Mouse (Mus musculus) spleen, adult 18-20 months (tissue): Measurements from ENCODE around the gene Ccdc96.

Source experiments
- DNase-seq, 2 experiments: peaks; one replicate each; pipeline ENCODE4 v3.0.0; 2022; ENCODE audit warnings: mixed read lengths in 2 of 2

Gene Ccdc96

DNA sequence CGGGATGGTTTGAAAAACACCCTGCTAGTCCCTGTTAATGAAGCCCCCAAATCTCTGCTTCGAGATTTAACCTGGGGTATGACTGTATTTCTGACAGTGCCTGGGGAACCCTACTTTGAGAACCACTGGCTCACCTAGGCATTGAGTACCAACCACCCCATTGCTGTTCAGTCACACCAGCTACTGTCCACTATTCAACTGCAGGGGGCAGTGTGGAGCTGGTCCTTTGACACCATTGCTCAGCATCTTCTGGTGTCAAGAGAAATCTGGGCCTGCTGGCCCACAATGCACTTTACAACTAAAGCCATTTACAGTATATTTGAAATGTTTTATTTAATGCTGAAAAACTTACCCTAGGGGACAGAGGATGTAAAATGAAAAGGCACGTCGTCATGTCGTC is 10.1 kb upstream of the Ccdc96 start:
- peak; percentile 52 to 72 for DNase-seq

DNA sequence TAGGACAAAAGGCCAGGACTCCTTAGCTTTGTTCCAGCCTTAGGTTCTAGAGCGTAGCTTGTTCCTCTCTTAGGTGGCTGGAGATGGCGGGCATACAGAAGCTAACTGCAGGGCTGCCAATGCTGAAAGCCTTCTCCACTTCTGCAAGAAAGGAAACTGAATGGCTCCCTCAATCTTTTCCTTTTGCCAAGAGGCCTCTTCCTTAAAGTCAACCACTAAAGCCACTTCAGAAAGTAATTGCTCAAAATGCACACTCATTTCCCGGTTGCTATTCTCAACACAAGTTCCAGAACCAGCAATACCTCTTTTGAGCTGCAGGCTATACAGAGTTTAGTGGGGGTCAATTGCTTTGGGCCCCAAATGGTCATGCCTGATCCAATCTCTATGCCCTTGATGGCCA is 6.9 kb upstream of the Ccdc96 start:
- DNase-seq, result no peak

DNA sequence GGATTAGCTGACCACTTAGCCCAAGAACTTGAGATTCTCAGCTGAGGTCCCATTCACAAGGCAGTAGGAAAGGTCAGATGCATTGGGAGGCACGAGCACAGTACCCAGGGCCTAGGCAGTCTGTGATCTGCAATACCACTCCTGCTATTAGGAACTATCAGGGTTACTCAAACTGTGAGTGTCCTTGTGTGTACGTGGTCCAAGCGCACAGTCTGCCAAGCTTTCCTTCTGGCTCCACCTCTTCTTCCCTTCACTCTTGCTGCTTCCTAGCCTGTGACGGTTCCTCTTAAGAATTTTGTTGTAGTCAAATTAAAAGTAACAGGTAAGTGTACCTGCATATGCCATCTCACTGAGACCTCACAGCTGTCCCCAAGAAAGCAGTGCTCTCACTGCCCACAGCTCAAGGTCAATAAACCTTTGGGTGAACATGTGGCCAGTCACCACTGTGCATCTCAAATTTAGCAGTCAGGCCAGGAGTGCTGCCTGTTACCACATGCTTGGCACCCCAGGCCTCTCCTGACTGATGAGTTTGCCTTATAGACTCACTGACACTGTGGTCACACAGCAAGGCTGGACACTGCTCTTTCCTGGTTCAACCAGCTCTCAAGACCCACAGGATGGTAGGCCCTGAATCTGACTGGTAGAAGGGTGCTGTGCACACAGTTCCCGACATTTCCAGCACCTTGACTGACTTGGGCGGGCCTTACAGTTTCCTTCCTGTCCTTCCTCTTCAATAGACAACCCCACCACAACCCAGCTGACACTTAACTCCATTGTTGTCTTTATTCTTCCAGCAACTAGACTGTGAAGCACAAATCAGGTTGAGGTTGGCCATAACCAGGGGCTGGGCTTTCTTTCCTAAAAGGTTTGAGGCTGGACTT is 5.6 kb upstream of the Ccdc96 start:
- DNase-seq, result no peak

DNA sequence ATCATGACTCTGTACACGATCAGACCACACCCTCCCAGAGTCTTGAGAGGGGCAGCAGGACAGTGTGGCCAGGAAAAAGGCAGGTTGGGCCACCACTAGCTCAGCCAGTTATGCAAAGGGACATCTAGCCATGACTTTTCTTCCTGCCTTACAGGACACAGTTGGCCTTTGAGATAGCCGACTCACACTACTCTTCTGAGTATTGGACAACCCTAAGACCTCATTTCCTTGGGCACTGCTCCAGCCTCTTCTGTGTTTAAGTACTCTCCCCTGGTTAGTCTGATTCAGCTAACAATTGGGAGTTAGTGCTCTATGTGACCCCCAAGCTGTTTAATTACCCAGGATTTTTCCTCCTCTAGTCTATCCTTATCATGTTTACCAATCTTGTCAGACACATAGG is 4.7 kb upstream of the Ccdc96 start:
- DNase-seq, result no peak

DNA sequence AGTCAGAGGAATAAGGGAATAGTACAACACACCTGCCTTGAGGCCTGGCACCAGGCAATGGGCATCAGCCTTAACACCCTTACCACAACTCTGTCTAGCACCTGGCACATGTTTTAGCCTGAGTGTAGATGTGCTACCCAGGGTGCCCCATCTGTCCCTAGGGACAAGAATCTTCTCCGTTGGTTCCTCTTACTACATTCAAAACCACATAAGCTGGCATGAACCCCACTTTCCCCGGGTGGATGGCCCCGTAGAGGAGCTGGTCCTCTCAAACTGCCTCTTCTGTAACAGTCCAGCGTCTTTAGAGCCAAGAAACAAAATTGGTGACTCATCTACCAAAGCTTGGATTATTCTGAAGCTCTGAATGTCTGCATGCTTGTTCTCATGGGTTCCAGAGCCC is 4.0 kb upstream of the Ccdc96 start:
- DNase-seq, result peak; percentile 19 to 31

DNA sequence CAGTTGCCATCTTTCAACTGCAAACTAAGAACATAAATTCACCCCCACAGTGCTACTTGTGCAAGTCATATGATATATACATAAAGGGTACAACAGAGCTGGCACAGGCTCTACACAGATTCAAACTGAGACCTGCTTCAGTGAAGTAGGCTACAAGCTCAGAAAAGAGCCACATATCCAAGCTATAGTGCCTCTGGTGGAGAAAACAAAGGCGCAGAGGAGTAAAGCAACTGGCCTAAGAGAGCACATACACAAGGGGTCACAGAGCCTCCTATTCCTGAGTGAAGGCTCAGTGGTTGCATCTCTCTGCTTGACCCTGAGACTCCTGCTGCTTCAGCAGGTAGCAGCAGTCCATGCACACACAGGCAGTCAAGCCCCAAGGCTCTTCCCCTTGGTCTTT is 3.3 kb upstream of the Ccdc96 start:
- no peak for DNase-seq

DNA sequence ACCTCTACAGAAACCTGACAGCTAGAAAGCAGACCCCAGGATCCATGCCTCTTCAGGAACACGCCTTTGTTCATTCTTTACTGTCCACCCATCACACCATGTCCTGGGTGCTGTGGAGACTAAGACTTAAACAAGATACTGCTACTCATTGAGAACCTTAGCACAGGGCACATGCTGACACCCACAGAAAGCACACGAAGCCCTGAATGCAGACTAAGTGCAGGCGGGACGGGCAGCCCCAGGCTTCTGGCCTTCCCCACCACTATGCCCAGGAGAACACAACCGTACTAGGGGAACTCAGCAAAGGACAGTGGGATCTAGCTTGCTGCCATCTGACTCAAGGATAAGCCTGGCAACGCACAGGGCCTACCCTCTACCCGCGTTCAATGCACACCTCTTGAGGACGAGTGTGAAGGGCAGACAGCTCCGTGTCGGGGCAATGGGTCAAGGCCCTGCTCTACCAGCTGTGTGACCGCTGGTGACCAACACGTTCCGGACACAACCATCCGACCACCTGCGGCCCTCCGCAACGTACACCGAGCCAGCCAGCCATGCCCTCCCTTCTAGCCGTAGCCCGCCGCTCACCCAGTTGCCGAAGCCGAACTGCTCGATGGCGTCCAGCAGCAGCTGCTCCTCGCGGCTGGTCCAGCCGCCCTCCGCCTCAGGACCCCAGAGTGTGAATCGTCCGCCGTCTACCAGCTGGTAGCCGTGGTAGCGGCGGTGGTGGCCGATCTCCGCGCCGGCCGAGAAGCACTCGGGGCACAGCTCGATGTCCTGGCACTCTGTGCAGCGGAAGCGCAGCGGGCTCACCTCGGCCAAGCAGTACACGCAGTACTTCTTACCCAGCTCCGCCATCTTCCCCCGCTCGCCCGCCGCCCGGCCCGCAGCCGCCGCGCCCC is 936 bp upstream of the Ccdc96 start:
- peak in 1 of 2 experiments; percentile 52 for DNase-seq

DNA sequence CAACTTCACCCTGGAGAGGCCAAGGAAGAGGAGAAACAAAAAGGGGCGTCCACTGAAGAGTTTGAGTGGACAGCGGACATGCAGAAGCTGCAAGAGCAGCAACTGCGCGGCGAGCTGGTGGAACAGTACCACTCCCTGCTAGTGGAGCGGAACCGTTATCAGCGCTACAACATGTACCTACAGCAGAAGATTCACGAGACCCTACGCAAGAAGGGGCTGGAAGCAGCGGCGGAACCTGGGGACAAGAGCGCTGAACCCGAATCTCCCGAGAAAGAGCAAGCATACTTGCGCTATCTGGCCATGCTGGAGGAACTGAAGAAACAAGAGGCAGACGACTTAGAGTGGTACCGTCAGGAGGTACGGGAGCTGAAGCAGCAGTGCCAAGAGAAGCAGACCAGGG is 918 bp downstream of the Ccdc96 start:
- DNase-seq, result no peak

DNA sequence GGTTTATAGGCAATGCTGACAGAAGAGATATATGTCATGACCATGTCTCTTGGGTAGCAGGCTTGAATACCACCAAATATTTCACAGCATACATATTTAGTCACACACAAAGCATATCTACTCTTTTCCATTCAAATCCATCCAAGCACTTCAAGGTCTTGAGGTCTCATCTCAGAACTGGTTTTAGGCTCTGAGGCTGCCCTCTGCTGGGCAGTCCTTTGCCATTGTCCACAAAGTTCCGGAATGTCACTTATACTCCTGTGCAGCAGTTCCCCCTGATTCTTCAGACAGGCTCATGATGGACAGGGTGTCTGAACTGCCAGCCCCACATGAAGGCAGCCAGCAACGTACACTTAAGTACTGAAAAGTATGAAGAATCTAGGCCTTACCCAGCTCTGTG is 4.8 kb downstream of the Ccdc96 start:
- peak in 1 of 2 experiments; percentile 43 for DNase-seq

DNA sequence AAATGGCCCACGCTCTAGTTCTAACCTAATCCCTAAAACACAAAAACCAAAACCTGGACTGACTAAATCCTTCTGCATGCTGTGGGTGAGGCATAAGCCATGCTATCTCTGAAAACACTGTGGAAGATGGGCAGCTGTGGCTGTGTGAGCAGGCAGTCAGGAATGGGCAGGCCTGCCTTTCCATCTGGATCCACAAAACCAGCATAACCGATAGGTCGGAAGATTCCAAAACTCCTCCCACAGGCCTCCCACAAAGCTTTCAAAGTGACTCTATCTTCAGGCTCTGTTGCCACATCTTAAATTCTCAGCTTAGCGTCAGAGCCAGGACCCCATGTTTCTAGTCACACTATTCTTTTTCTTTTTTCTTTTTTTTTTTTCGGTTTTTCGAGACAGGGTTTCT is 9.5 kb downstream of the Ccdc96 start:
- DNase-seq, result no peak

DNA sequence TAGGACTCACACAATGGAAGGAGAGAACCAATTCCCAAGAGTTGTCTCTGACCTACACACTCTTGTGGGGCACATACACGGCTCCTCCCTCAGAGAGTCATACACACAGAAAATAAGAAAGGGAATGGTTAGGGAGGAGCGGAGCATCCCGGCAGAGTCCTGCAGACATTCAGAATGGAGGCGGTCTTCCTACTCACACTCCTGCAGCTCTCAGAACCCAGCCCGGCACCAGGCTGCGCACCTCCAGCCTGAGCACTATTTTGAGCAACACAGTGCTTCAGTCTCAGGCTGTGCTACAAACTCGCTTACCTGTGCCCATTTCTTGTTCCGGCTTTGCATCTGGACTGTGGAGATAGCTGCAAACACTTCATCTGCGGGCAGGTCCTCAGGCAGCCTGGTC is 10.3 kb downstream of the Ccdc96 start:
- no peak for DNase-seq

DNA sequence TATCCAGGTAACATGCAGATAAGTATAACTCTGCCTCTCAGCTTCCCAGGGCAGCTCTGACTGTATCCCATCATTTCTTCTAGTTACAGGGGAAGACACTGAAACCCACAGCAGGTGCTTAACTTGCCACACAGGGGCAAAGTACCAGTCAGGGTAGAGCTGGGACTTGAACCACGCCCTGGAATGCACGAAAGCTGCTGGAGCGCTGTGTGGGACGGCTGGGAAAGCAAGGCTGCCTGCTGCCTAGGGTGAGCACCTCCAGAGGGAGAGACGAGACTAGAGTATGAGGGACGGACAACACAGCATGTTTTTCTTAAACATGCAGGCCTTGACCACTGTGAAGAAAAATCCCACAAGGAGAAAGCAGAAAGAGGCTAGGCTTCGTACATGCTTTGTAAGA is 20.8 kb downstream of the Ccdc96 start:
- no peak for DNase-seq

DNA sequence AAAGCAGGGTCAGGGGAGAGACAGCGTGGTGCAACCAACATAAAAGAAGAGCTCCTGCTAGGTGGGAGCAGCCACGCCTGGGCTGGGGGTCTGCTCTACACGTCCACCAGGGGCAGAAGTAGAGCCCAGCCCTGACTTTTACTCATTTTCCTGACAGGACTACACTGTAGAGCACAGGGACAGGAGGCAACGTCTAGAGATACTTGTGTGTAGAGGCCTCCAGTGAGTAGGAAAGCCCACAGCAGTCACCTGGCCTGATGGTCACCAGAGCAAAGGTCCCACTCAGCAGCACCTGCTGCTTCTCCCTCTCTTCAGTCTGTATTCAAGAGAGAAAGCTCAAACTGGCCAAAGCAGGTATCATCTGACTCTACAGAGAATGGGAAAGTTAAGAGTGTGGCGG is 21.3 kb downstream of the Ccdc96 start:
- no peak for DNase-seq

DNA sequence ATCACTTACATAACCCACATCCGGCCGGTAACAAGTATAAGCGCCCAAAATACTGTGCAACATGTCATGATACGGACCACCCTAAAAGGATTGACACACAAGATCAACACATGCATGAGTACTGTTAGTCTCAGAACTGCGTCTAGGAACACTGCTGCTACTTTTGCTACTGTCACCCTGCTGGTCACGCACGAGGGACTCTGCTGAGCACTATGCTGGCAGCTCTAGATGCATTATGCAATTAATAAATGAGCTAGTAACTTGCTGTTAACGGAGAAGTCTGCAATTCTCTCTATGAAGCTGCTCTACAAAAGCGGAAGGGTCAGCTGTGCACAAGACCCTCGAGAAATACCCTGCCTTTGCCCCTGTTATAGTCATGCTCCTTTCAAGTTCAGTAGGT is 24.0 kb downstream of the Ccdc96 start:
- DNase-seq, result no peak

DNA sequence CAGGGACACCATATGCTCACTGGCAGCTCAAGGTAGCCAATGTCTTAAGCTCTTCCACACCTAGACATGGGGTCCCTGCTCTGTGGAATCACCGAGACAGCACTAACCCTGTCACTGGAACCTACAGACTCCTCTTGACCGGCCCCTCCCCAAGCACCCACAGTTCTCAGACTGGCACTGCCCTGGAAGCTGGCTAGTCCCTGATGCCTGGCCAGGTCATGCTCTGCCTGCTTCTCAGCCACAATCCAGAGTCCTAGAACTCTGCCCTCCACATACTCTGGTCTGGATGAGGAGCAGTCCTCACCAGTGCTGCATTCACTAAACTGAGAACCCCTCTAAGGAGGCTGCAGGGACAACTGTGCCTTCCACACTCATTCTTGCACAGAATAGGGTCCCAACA is 26.6 kb downstream of the Ccdc96 start:
- DNase-seq, result no peak

DNA sequence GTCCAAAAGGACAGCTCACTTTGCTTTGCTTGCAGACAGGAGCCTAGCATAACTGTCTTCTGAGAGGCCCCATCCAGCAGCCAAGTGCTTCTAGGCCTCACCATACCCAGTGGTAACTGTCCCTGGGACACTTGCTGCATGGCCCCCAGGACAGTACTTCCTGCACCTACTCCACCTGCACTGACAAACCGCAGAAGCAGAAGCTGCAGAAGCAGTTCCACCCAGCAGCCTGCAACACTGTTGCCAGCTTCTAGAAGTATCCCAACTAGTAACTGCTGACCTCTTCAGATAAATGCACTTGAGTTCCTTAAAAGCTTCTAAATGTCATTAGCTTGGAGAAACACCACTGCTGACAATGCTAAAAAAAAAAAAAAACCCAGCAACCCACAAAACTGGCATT is 30.7 kb downstream of the Ccdc96 start:
- DNase-seq, result no peak

DNA sequence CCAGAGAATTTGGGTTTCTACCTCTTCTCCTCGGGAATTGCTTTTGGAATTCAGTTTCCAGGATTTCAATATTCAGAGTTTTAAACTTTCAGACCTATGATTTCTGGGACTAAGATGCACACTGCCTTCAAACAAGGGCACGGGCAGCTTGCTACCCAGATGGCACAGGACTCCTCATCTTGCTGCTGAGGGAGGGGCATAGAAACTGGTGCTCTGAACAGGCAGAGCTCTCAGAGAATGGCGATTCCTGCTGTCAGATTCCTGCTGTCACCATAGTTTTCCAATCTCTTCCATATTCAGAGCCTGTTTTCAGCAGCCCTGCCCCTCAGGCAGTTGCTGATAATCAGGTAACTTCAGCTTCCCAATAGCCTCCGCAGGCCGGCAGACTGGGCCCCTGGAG is 31.2 kb downstream of the Ccdc96 start:
- DNase-seq, result no peak

DNA sequence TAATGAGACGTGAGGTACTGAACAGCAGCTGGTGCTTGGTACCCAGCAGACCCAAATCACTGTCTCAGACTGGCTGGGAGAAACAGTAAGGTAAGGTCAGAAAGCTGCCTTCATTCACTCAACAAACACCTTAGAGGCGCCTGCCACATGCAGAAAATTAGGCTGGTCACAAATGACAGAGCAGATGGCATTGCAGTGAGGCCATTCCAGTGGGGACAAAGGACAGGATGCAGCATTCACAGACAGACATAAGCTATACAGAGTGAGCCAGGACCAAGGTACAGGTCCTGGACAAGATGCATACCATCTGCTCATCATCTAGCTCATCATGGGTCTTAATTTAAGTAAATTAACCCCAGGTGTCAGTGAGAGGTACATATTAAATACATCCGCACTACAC is 33.2 kb downstream of the Ccdc96 start:
- no peak for DNase-seq

DNA sequence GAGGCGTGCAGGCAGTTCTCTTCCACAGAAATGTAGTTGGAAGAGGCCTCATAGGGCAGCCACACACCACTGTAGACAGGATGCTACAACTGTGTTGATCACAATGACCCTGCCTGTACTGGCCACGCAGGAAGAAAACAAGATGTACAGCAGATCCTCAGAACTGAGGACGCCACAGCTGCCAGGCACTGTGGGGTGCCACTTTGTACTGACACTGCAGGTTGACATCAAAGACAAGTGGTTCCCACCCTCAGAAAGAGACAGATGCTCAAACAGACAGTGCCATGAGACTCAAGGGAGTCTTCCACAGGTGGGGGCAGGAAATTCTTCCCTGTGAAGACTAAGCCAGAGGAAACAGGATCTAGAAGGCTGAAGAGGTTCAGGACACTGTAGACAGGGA is 35.4 kb downstream of the Ccdc96 start:
- no peak for DNase-seq

DNA sequence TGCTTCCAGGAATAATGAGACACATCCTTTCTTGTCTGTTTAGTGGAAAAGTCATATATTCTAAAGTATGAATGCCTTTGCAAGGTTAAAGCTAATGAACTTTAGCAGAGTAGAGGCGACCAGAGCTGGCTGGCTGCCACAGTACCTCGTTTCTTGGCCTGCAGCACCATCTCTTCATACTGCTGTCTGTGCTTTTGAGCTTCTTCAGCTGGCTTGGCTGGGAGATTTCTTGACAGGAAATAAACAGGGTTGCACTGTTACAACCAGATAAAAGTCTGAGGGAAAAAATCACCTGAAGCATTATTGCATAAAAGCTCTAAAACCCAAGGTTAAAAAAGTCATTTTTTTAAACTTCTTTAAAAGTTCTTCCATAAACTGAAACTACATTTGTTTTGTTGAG is 38.4 kb downstream of the Ccdc96 start:
- DNase-seq, result no peak

DNA sequence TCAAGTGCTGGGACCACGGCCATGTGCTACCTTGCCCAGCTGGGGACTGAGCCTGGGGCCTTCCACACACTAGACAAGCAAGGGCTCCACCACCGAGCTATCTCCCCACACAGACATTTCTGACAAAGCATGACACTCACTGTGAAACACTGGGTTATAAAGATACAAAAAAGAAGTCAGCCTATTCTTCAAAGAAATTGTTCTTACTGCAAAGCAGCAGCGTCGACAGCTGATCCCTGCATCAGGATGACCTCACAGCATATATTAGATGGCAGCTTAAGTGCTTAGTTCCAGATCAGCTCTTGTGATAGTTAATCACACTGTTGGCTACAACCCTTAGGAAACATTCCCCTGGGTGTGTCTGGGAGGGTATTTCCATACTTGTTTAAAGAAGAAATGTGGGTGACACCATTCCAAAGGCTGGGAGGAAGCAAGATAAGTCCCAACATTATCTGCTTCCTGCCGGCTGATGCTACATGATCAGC is 38.9 kb downstream of the Ccdc96 start:
- DNase-seq, result no peak

DNA sequence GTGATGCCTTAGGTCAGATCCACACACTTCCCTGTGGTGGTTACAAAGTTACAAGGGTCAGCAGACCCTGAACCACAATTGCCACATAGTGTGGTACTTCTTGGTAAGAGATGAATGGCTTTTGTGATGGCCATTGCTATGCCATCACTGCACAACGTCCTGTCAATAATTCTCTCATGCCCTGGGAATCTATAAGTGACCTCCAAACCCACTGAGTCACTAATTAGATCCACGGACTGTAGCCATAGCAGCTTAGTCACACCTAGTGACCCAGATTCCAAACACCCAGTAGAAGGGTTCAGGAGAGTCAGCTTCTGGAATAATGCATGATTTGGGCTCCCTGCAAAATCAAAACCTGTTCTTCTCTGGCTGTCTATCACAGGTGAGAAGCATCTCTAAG is 40.8 kb downstream of the Ccdc96 start:
- DNase-seq, result no peak

DNA sequence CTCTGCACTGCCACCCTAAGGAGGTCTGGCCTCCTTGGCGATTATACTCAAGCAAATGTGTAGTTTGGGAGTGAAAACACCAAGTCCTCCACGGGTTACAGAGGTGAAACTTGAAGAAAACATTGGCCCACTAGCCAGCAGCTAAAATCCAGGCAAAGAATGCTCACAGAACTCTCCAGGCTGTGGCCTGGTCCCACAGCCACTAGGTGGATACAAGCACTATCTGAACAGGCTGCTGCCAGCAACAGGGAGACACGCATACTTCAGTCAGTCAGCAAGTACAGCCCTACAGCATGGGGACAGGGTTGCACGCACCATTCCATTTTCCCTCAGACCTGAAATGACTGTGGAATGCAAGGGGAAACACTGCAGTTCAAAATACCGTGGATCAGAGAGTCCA is 41.9 kb downstream of the Ccdc96 start:
- DNase-seq, result no peak

DNA sequence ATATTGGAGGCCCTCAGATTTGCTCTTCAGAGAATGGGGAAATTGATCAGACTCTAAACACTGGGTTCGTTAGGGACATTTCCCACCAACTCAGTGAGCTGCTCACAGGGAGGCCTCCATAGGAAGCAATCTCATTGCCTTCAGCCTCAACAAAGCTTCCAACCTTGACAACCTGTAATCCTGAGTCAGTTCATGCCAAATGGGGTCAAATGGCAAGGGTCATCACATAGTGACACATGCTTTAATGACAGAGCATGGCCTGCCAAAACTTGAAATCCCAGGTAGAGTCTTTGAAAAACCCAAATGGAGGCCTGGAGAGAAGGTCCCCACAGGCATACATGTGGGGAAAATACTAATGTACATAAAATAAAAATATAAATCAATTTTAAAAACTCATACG is 42.5 kb downstream of the Ccdc96 start:
- DNase-seq, result no peak
